Mouse (Mus musculus): ENCODE data around the gene Serpinb1c.

The Serpinb1c gene

GRCm38 (mm10) chr13:32853073-32853472 lies 44.9 kb downstream of the Serpinb1c start:
- WGBS = 55% methylated on average over 2 of the region's 2 CpGs

- 96% methylated on average over 4 of the region's 4 CpGs for WGBS
Observed at GRCm38 (mm10) chr13:32852539-32852938, 45.5 kb downstream of the Serpinb1c start.

- 17% methylated on average over 7 of the region's 7 CpGs for WGBS
Observed at GRCm38 (mm10) chr13:32851967-32852366, 46.0 kb downstream of the Serpinb1c start.

- 64% methylated on average over 10 of the region's 10 CpGs for WGBS
Observed at GRCm38 (mm10) chr13:32850668-32851404, 47.2 kb downstream of the Serpinb1c start, which contains the start of gene Serpinb1a. Gene Serpinb1a (minus strand): TSS chr13:32851185.

- 72% methylated on average over 1 of the region's 1 CpGs for WGBS
Observed at GRCm38 (mm10) chr13:32850156-32850555, 47.9 kb downstream of the Serpinb1c start.

GRCm38 (mm10) chr13:32849092-32849491 lies 48.9 kb downstream of the Serpinb1c start:
- 70% methylated on average over 4 of the region's 4 CpGs for WGBS

GRCm38 (mm10) chr13:32841349-32841748 lies 56.7 kb downstream of the Serpinb1c start:
- 92% methylated on average over 3 of the region's 3 CpGs for WGBS

GRCm38 (mm10) chr13:32839314-32839713 lies 58.7 kb downstream of the Serpinb1c start:
- WGBS = 9% methylated on average over 1 of the region's 1 CpGs

- WGBS = 92% methylated on average over 5 of the region's 5 CpGs
Observed at GRCm38 (mm10) chr13:32834513-32834912, 63.5 kb downstream of the Serpinb1c start.

- WGBS = 56% methylated on average over 6 of the region's 6 CpGs
Observed at GRCm38 (mm10) chr13:32833237-32833636, 64.8 kb downstream of the Serpinb1c start.

- WGBS = 68% methylated on average over 3 of the region's 3 CpGs
Observed at GRCm38 (mm10) chr13:32832776-32833175, 65.2 kb downstream of the Serpinb1c start.

- 80% methylated on average over 3 of the region's 3 CpGs for WGBS
Observed at GRCm38 (mm10) chr13:32831505-32832273, 66.3 kb downstream of the Serpinb1c start.
